Mouse (Mus musculus) lung, postnatal 0 days (tissue): ENCODE results near the gene Spata48. TPM values are rescaled to one million over a fixed set of nuclear protein-coding genes. Genes with fewer than 3 reads are reported as not detected.

Experiments
- ATAC-seq: fragments of 200-750 bp; cut with Nextera tagmentation; 2 replicates; pipeline ENCODE4 v1.8.0; 2017; ENCODE audit warnings: moderate library complexity
- DNase-seq: peaks from one replicate; pipeline ENCODE4 v3.0.0-alpha.2; 2016; ENCODE audit warnings: low spot score
- H3K27ac ChIP-seq: fragments of 300-500 bp; sonication (generic); 2 replicates; pipeline ENCODE4 v1.5.1; 2014; ENCODE audit warnings: antibody characterized with exemption, mild to moderate bottlenecking, low read length, mixed read lengths
- H3K27me3 ChIP-seq: fragments of 300-500 bp; sonication (generic); replicated peaks from 2 replicates; pipeline ENCODE4 v1.6.1; 2014; ENCODE audit warnings: low read length, mixed read lengths; ENCODE audit not compliant: insufficient read depth
- H3K36me3 ChIP-seq: fragments of 300-500 bp; sonication (generic); 2 replicates; pipeline ENCODE4 v1.6.1; 2014; ENCODE audit warnings: low read length, mixed read lengths; ENCODE audit not compliant: insufficient read depth
- H3K4me1 ChIP-seq: fragments of 300-500 bp; sonication (generic); 2 replicates; pipeline ENCODE4 v1.6.1; 2014; ENCODE audit warnings: antibody characterized with exemption, low read depth, low read length, mixed read lengths; ENCODE audit not compliant: insufficient read depth
- H3K4me2 ChIP-seq: fragments of 300-500 bp; sonication (generic); replicated peaks from 2 replicates; pipeline ENCODE4 v1.6.1; 2014; ENCODE audit warnings: low read depth, mild to moderate bottlenecking, low read length, moderate library complexity, mixed read lengths
- H3K4me3 ChIP-seq: fragments of 300-500 bp; sonication (generic); 2 replicates; pipeline ENCODE4 v1.5.1; 2014; ENCODE audit warnings: low read depth, low read length
- H3K9ac ChIP-seq: fragments of 300-500 bp; sonication (generic); replicated peaks from 2 replicates; pipeline ENCODE4 v1.6.1; 2014; ENCODE audit warnings: low read depth, mild to moderate bottlenecking
- H3K9me3 ChIP-seq: fragments of 300-500 bp; sonication (generic); 2 replicates; pipeline ENCODE4 v1.6.1; 2016; ENCODE audit warnings: low read length, mixed read lengths
- CTCF ChIP-seq: IDR thresholded peaks from 2 replicates; pipeline ENCODE4 v1.5.1; 2016; ENCODE audit warnings: antibody characterized with exemption, mild to moderate bottlenecking
- EP300 ChIP-seq: IDR thresholded peaks from 2 replicates; pipeline ENCODE4 v1.6.1; 2016; ENCODE audit warnings: antibody characterized with exemption, mild to moderate bottlenecking, control low read depth
- WGBS: fragments of 180-500 bp; shearing (Covaris S2); extraction: QIAGEN DNeasy Blood & Tissue Kit; methylation state at CpG from one replicate; pipeline ENCODE4 v1.1.7; 2014; 5-methylcytosine and 5-hydroxymethylcytosine counted together
- polyA plus RNA-seq: library from polyadenylated mRNA; unstranded; fragments of >200 nt; fragmentation: Nextera tagmentation; extraction: Ambion mirVana; gene quantifications from 2 replicates; pipeline ENCODE4 v1.2.1, GENCODE M21; 2015

Spata48 gene
- polyA plus RNA-seq, 1 experiment from 2014 or later = 1.6 TPM

- no peaks in the 10 kb centered on the region for H3K36me3 ChIP-seq
- H3K4me1 ChIP-seq = no peaks in the 10 kb centered on the region
- H3K4me3 ChIP-seq = no peak overlapping the region
- ATAC-seq (no peak), DNase-seq (no peak)
- 55% methylated on average over 6 of the region's 6 CpGs for WGBS
- H3K9me3 ChIP-seq = no peaks in the 10 kb centered on the region
- no peaks in the 10 kb centered on the region for H3K27me3 ChIP-seq
- H3K9ac ChIP-seq = no peak overlapping the region
- H3K4me2 ChIP-seq = no peak overlapping the region
- TF ChIP-seq CTCF (no peak), EP300 (no peak)
- H3K27ac ChIP-seq = no peak overlapping the region
These were observed 67.3 kb downstream of the Spata48 start for GRCm38 (mm10) chr11:11529165-11529564.

- Histone ChIP-seq H3K4me1 (no peaks in the 10 kb centered on the region), H3K9me3 (no peaks in the 10 kb centered on the region), H3K4me2 (no peak overlapping the region), H3K36me3 (no peaks in the 10 kb centered on the region), H3K9ac (no peak overlapping the region), H3K27me3 (no peaks in the 10 kb centered on the region), H3K4me3 (no peak overlapping the region), H3K27ac (no peak overlapping the region)
- ATAC-seq (no peak), DNase-seq (no peak)
- TF ChIP-seq CTCF (no peak), EP300 (no peak)
- 84% methylated on average over 2 of the region's 2 CpGs for WGBS
These were observed 68.2 kb downstream of the Spata48 start for GRCm38 (mm10) chr11:11530126-11530525.

- ATAC-seq = no peak
- H3K27me3 ChIP-seq = no peaks in the 10 kb centered on the region
- no peak overlapping the region for H3K9ac ChIP-seq
- no peak overlapping the region for H3K4me3 ChIP-seq
- TF ChIP-seq CTCF = no peak
- TF ChIP-seq EP300 = no peak
- H3K4me2 ChIP-seq = no peak overlapping the region
- WGBS = 73% methylated on average over 1 of the region's 1 CpGs
- no peak overlapping the region for H3K27ac ChIP-seq
- H3K36me3 ChIP-seq = no peaks in the 10 kb centered on the region
- H3K9me3 ChIP-seq = no peaks in the 10 kb centered on the region
- H3K4me1 ChIP-seq = no peaks in the 10 kb centered on the region
- no peak for DNase-seq
These were observed 74.4 kb downstream of the Spata48 start for GRCm38 (mm10) chr11:11536295-11536694.

GRCm38 (mm10) chr11:11545948-11546347, 84.1 kb downstream of the Spata48 start:
- no peak for ATAC-seq
- Histone ChIP-seq H3K4me2 (no peak overlapping the region), H3K4me3 (no peak overlapping the region), H3K36me3 (no peaks in the 10 kb centered on the region), H3K9ac (no peak overlapping the region), H3K27ac (no peak overlapping the region), H3K27me3 (no peaks in the 10 kb centered on the region), H3K4me1 (no peaks in the 10 kb centered on the region), H3K9me3 (no peaks in the 10 kb centered on the region)
- whole genome bisulfite sequencing = 81% methylated on average over 3 of the region's 3 CpGs
- TF ChIP-seq EP300 (no peak), CTCF (no peak)
- no peak for DNase-seq

- TF ChIP-seq EP300 (no peak), CTCF (no peak)
- Histone ChIP-seq H3K9me3 (no peaks in the 10 kb centered on the region), H3K9ac (no peak overlapping the region), H3K4me2 (no peak overlapping the region), H3K36me3 (no peaks in the 10 kb centered on the region), H3K27me3 (no peaks in the 10 kb centered on the region), H3K27ac (no peak overlapping the region), H3K4me3 (no peak overlapping the region), H3K4me1 (no peaks in the 10 kb centered on the region)
- DNase-seq (no peak), ATAC-seq (no peak)
- WGBS = 76% methylated on average over 7 of the region's 7 CpGs
These were observed 85.1 kb downstream of the Spata48 start for GRCm38 (mm10) chr11:11546903-11547511.

GRCm38 (mm10) chr11:11547597-11548240, 85.8 kb downstream of the Spata48 start:
- no peaks in the 10 kb centered on the region for H3K36me3 ChIP-seq
- WGBS = 49% methylated on average over 7 of the region's 7 CpGs
- ATAC-seq = no peak

More at GRCm38 (mm10) chr11:11547597-11548240, 85.8 kb downstream of the Spata48 start:
- Histone ChIP-seq H3K4me3 (no peak overlapping the region), H3K9ac (no peak overlapping the region), H3K27me3 (no peaks in the 10 kb centered on the region), H3K9me3 (no peaks in the 10 kb centered on the region), H3K4me2 (no peak overlapping the region), H3K4me1 (no peaks in the 10 kb centered on the region), H3K27ac (no peak overlapping the region)
- DNase-seq = no peak
- TF ChIP-seq EP300 = no peak
- TF ChIP-seq CTCF = no peak
